Mouse (Mus musculus) embryonic facial prominence, embryonic 11.5 days (tissue): ENCODE measurements around the gene Peak1. TPM values are rescaled to one million over a fixed set of nuclear protein-coding genes. Genes with fewer than 3 reads are reported as not detected.
"Not testable (repeated sequence)": the region's sequence is repeated elsewhere in the genome, so short reads cannot be mapped to it uniquely, and the experiment has no call there.

Experiments
- ATAC-seq: fragments of 200-750 bp; cut with Nextera tagmentation; replicated peaks from 2 replicates; pipeline ENCODE4 v1.8.0; 2017; ENCODE audit warnings: low read depth; ENCODE audit not compliant: insufficient number of reproducible peaks, low FRiP score, low TSS enrichment
- DNase-seq: peaks from one replicate; pipeline ENCODE4 v3.0.0-alpha.2; 2015; ENCODE audit warnings: low spot score
- H3K27ac ChIP-seq: fragments of 300-500 bp; sonication (generic); replicated peaks from 2 replicates; pipeline ENCODE4 v1.5.1; 2014; ENCODE audit warnings: mild to moderate bottlenecking, low read depth, low read length, control low read depth
- H3K27me3 ChIP-seq: fragments of 300-500 bp; sonication (generic); 2 replicates; pipeline ENCODE4 v1.6.1; 2014; ENCODE audit warnings: mild to moderate bottlenecking, low read length, moderate library complexity, mixed read lengths; ENCODE audit not compliant: control insufficient read depth, insufficient read depth
- H3K36me3 ChIP-seq: fragments of 300-500 bp; sonication (generic); replicated peaks from 2 replicates; pipeline ENCODE4 v1.6.1; 2014; ENCODE audit warnings: low read depth, mild to moderate bottlenecking, low read length, moderate library complexity, mixed read lengths; ENCODE audit not compliant: control insufficient read depth, insufficient read depth
- H3K4me1 ChIP-seq: fragments of 300-500 bp; sonication (generic); 2 replicates; pipeline ENCODE4 v1.6.1; 2014; ENCODE audit warnings: low read length, mixed read lengths; ENCODE audit not compliant: control insufficient read depth, insufficient read depth
- H3K4me2 ChIP-seq: fragments of 300-500 bp; sonication (generic); 2 replicates; pipeline ENCODE4 v1.6.1; 2014; ENCODE audit warnings: low read depth, mild to moderate bottlenecking, control low read depth, low read length, moderate library complexity
- H3K4me3 ChIP-seq: fragments of 300-500 bp; sonication (generic); 2 replicates; pipeline ENCODE4 v1.5.1; 2014; ENCODE audit warnings: low read depth, low read length, control low read depth
- H3K9ac ChIP-seq: fragments of 300-500 bp; sonication (generic); replicated peaks from 2 replicates; pipeline ENCODE4 v1.6.1; 2014; ENCODE audit warnings: mild to moderate bottlenecking, control low read depth, low read length
- H3K9me3 ChIP-seq: fragments of 300-500 bp; sonication (generic); replicated peaks from 2 replicates; pipeline ENCODE4 v1.6.1; 2016; ENCODE audit warnings: mild to moderate bottlenecking, low read length, inconsistent platforms, mixed read lengths; ENCODE audit not compliant: control insufficient read depth
- WGBS: fragments of 180-500 bp; shearing (Covaris S2); extraction: QIAGEN DNeasy Blood & Tissue Kit; methylation state at CpG from one replicate; pipeline ENCODE4 v1.1.7; 2014; 5-methylcytosine and 5-hydroxymethylcytosine counted together
- polyA plus RNA-seq: library from polyadenylated mRNA; unstranded; fragments of >200 nt; fragmentation: Nextera tagmentation; extraction: Ambion mirVana; gene quantifications from 2 replicates; pipeline ENCODE4 v1.2.1, GENCODE M21; 2014

Gene Peak1
- polyA plus RNA-seq, 1 experiment from 2014 or later, result 8.8 TPM

- ATAC-seq (no peak), DNase-seq (no peak)
- Histone ChIP-seq H3K4me1 (no peaks in the 10 kb centered on the region), H3K27me3 (no peaks in the 10 kb centered on the region), H3K27ac (no peak overlapping the region), H3K4me3 (no peak overlapping the region), H3K36me3 (no peaks in the 10 kb centered on the region), H3K9me3 (no peaks in the 10 kb centered on the region), H3K4me2 (no peak overlapping the region), H3K9ac (no peak overlapping the region)
- WGBS, result 93% methylated on average over 3 of the region's 3 CpGs
These were observed 38.6 kb upstream of the Peak1 start for GRCm38 (mm10) chr9:56456426-56456825.

DNA sequence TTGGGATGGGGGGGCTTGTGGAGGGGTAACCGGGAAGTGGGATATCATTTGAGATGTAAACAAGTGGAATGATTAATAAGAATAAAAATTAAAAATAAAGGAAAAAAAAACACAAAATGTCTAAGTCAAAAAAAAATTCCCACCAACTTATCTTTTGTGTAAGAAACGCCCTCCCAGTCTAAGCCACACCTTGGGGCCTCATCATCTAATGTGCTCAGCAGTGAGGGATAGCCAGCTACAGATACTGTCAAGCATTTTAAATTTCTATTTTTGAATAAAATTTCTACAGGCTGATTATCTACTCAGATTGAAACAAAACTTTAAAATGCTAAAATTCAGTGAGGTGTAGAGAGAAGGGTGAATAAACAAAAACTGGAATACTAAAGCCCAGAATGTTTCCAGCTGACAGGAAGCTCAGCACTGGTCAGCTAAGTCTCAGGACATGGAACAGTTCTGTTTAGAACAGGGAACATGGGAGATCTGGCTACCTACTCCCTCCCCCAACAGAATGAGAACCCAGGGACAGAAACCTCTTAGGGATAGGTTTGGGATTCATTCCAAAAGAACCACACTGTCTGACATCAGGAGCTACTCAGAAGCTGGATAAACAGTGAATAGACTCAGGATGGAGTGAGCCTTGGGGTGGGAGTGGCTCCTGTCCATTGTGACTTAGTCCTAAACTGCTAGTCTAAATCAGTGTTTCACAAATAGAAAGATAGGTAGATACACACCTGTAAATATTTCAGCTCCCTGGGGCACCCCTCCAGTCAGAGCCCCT, 35.4 kb upstream of the Peak1 start:
- 82% methylated on average over 2 of the region's 2 CpGs for WGBS
- no peak for ATAC-seq
- no peaks in the 10 kb centered on the region for H3K4me1 ChIP-seq
- H3K9me3 ChIP-seq, result no peaks in the 10 kb centered on the region
- H3K4me3 ChIP-seq, result no peak overlapping the region
- DNase-seq, result no peak
- no peak overlapping the region for H3K4me2 ChIP-seq
- no peak overlapping the region for H3K27ac ChIP-seq
- H3K9ac ChIP-seq, result no peak overlapping the region
- H3K36me3 ChIP-seq, result no peaks in the 10 kb centered on the region
- H3K27me3 ChIP-seq, result no peaks in the 10 kb centered on the region

DNA sequence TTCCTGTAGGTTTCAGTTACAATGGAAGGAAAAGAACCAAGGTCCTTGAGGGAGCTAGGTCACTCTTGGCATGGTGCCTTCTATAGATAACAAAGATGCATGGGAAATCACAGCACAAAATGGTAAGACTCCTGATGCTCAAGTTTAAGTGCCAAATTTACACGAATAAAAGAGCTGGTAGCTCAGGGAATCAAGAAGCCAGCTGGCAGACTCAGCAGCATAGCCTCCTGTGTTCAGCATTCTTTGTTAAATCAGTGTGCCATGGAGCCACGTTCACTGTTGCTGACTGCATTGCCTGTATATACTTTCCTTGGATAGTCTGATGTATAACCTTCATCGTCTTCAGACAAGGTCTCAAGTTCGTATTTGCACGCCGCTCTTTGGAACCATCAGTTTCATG, 33.7 kb upstream of the Peak1 start:
- Histone ChIP-seq H3K4me3 (no peak overlapping the region), H3K9me3 (no peaks in the 10 kb centered on the region), H3K9ac (no peak overlapping the region), H3K4me1 (no peaks in the 10 kb centered on the region), H3K4me2 (no peak overlapping the region), H3K36me3 (no peaks in the 10 kb centered on the region), H3K27me3 (no peaks in the 10 kb centered on the region), H3K27ac (no peak overlapping the region)
- DNase-seq (no peak), ATAC-seq (no peak)
- WGBS, result 93% methylated on average over 6 of the region's 6 CpGs

DNA sequence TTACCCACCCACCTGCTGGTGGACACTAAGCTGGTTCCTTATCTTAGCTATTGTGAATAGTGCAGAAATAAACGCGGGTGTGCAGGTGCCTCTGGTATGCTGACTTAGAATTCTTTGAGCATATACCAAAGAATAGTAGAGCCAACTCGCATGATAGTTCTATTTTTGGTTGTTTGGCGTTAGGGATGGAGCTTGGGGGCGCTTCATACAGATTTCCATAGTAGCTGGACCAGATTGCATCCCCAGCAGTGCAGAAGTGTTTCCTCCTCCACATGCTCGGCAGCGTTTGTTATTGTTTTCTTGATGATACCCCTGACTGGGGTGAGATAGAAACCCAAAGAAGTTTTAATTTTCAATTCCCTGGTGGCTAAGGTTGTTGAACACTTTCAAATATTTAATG, 21.8 kb upstream of the Peak1 start:
- no peak overlapping the region for H3K4me2 ChIP-seq
- H3K27ac ChIP-seq, result no peak overlapping the region
- DNase-seq (no peak), ATAC-seq (no peak)
- no peak overlapping the region for H3K4me3 ChIP-seq
- no peak overlapping the region for H3K9ac ChIP-seq
- no peaks in the 10 kb centered on the region for H3K27me3 ChIP-seq
- no peaks in the 10 kb centered on the region for H3K36me3 ChIP-seq
- no peaks in the 10 kb centered on the region for H3K9me3 ChIP-seq
- WGBS, result 83% methylated on average over 7 of the region's 7 CpGs
- no peaks in the 10 kb centered on the region for H3K4me1 ChIP-seq

DNA sequence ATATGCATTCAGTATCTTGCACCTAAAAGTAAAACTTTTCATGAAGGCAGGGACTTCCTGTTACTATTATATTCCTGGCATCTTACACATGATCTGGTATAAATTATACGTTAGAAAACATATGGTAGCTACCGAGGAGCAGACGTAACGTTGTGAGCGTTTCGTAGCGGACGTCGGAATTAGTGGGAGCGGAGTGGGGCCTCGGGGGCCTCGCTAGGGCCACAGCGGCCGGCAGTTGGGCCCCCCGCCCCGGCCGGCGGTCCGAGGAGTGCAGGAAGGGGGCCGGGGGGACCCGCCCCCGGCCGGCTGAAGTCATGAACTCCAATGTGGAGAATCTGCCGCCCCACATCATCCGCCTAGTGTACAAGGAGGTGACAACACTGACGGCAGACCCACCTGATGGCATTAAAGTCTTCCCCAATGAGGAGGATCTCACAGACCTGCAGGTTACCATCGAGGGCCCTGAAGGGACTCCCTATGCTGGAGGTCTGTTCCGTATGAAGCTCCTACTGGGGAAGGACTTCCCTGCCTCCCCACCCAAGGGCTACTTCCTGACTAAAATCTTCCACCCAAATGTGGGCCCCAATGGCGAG, 19.5 kb upstream of the Peak1 start:
- H3K27ac ChIP-seq, H3K36me3 ChIP-seq, H3K4me3 ChIP-seq, H3K9ac ChIP-seq, H3K4me2 ChIP-seq, H3K27me3 ChIP-seq, H3K4me1 ChIP-seq, DNase-seq, H3K9me3 ChIP-seq: not testable (repeated sequence)
- 91% methylated on average over 20 of the region's 29 CpGs for WGBS
- ATAC-seq, result peak; percentile 52; the same call in 1 of the 2 replicates

DNA sequence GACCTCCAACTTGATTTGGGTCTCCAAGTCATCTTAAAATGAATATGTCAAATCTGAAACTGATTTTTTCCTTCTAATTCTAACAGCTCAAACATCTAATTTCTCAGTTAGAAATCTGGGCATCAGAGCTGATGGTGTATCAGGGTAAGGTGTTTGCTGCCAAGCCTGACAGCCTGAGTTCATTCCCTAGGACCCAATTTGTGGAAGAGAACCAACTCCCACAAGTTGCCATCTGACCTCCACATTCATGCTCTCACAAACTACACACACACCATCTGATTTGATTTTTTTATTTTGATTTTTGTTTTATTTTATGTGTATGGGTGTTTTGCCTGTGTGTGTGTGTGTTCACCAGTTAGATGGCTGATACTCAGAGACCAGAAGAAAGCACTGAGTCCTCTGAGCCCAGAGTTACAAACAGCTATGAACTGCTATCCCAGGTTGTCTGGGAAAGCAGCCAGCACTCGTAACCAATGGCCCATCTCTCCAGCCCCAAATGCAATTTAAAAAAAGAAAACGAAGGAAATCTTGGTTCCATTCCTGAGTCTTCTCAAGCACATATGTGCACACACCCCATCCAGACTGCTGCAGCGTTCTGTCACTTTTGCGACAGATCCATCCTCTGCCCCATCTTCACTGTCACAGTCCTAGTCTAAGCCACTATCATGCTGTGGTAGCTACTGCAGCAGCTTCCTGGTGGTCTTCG, 18.1 kb upstream of the Peak1 start:
- no peaks in the 10 kb centered on the region for H3K9me3 ChIP-seq
- WGBS, result 88% methylated on average over 5 of the region's 5 CpGs
- ATAC-seq, result no peak

DNA sequence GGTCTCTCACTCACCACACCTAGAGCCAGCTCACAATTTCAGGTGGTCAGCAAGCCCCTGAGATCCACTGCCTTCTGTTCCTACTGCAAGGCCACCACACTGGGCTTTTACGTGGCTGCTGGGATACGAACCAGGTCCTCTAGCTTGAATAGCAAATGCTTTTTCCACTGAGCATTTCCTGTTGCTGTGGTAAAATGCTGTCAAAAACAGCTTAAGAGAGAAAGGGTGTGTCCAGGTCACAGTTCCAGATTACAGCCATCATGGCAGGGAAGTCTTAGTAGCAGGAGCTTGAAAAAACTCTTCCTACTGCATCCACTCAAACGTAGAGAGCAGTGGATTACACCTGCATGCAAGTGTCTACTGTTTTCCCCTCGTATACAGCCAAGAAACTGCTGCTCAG, 7.0 kb upstream of the Peak1 start:
- H3K4me3 ChIP-seq, result no peak overlapping the region
- no peak overlapping the region for H3K4me2 ChIP-seq
- no peak for ATAC-seq
- no peaks in the 10 kb centered on the region for H3K36me3 ChIP-seq
- H3K27ac ChIP-seq, result no peak overlapping the region
- H3K9ac ChIP-seq, result no peak overlapping the region
- no peak for DNase-seq
- H3K27me3 ChIP-seq, result no peaks in the 10 kb centered on the region
- WGBS, result 90% methylated on average over 4 of the region's 4 CpGs
- H3K4me1 ChIP-seq, result no peaks in the 10 kb centered on the region
- no peaks in the 10 kb centered on the region for H3K9me3 ChIP-seq

More for the DNA sequence above, 18.1 kb upstream of the Peak1 start:
- H3K4me3 ChIP-seq, result no peak overlapping the region
- H3K4me2 ChIP-seq, result no peak overlapping the region
- DNase-seq, result no peak
- H3K27ac ChIP-seq, result no peak overlapping the region
- no peak overlapping the region for H3K9ac ChIP-seq
- no peaks in the 10 kb centered on the region for H3K36me3 ChIP-seq
- no peaks in the 10 kb centered on the region for H3K27me3 ChIP-seq
- no peaks in the 10 kb centered on the region for H3K4me1 ChIP-seq

DNA sequence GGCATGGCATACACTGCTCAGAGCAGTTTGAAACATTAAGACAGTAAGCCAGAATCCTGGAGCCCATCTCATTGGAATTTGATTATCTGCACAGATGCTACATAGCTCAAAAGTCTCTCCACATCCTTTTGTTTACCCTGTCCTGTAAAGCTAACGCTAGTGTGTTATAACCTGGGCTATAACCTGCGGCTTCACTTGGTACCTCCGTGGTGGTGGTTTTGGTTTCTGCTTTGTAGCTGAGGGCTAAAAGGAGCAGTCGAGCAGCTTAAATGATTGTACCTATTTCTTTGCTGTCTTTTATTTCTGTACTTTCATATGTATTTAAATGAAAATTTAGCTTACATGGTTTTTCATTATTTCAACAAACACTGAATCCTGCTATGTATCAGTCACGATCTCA, 4.1 kb upstream of the Peak1 start:
- Histone ChIP-seq H3K9ac (no peak overlapping the region), H3K27ac (no peak overlapping the region), H3K36me3 (no peaks in the 10 kb centered on the region), H3K4me2 (no peak overlapping the region), H3K27me3 (no peaks in the 10 kb centered on the region), H3K9me3 (no peaks in the 10 kb centered on the region), H3K4me1 (no peaks in the 10 kb centered on the region), H3K4me3 (no peak overlapping the region)
- WGBS, result 83% methylated on average over 5 of the region's 5 CpGs
- DNase-seq, result no peak
- no peak for ATAC-seq
